Mouse (Mus musculus): ENCODE measurements at regions not wholly inside any gene's neighbourhood (a gene's known extent, or its start where the extent isn't known, plus 50 kb on each side); places are given as distances from the start of the nearest gene placed in this dataset.

DNA sequence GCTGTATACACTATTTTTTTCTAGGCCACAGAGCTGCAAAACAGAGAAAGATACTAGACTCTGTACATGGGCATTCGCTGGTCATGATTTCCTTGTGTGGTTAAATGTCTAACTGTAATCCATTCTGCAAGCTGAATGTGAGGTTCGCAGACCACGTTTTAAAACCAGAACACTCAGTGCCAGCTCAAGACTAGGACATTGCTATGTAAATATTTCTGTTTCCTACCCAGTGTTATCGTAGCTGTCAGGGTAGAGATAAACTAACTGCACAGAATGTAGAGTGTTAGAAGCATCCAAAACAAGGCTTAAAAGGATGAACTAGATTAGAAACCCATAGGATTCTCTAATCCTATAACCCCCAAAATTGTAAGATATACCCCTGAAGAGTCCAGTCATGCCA lies 494.1 kb upstream of the Map3k7 start:
- Histone ChIP-seq H3K27ac (replicated peaks; ENCODE audit: insufficient read depth, low read depth, low read length) (no peak overlapping the region), H3K4me1 (ENCODE audit: control insufficient read depth, insufficient read depth, low read length) (no peaks in the 10 kb centered on the region), H3K36me3 (ENCODE audit: control insufficient read depth, insufficient read depth, low read length) (no peaks in the 10 kb centered on the region), H3K79me2 (ENCODE audit: control insufficient read depth, insufficient read depth, low read length) (no peaks in the 10 kb centered on the region), H3K4me3 (ENCODE audit: insufficient read depth, low read depth, low read length) (no peak overlapping the region), H3K27me3 (ENCODE audit: control insufficient read depth, insufficient read depth, low read length) (no peaks in the 10 kb centered on the region), H3K9ac (ENCODE audit: low read depth, low read length) (no peak overlapping the region)
- no peak for DNase-seq (ENCODE audit: extremely low read depth, low read depth, low spot score)
- WGBS = 46% methylated on average over 4 of the region's 4 CpGs
- TF ChIP-seq CTCF (IDR thresholded peaks at IDR 0.05; ENCODE audit: low read depth, low read length) (no peak), POLR2A (IDR thresholded peaks at IDR 0.05; ENCODE audit: extremely low read depth, insufficient read depth, low read length) (no peak)

DNA sequence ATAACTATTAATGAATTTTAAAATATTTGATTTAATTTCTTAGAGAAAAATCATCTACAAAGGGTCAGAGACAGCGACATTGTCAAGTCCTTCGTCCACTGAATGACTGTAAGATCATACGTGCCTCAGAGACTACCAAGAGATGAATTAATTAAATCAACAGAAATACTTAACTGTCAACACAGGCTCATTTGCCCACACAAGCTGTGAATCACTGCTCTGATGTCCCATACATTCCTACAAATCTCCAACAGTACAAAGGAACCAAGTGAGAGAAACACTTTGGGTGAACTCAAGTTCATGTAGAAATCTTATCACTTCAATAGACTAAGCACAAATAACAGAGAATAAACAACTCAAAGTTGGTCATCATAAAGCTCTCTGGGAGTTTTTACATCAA lies 471.4 kb upstream of the Map3k7 start:
- H3K4me1 ChIP-seq (ENCODE audit: control insufficient read depth, insufficient read depth, low read length) = no peaks in the 10 kb centered on the region
- DNase-seq (ENCODE audit: extremely low read depth, low read depth, low spot score) = no peak
- H3K27ac ChIP-seq (replicated peaks; ENCODE audit: insufficient read depth, low read depth, low read length) = no peak overlapping the region
- H3K4me3 ChIP-seq (ENCODE audit: insufficient read depth, low read depth, low read length) = no peak overlapping the region
- no peaks in the 10 kb centered on the region for H3K79me2 ChIP-seq (ENCODE audit: control insufficient read depth, insufficient read depth, low read length)
- no peaks in the 10 kb centered on the region for H3K36me3 ChIP-seq (ENCODE audit: control insufficient read depth, insufficient read depth, low read length)
- H3K27me3 ChIP-seq (ENCODE audit: control insufficient read depth, insufficient read depth, low read length) = no peaks in the 10 kb centered on the region
- no peak overlapping the region for H3K9ac ChIP-seq (ENCODE audit: low read depth, low read length)
- WGBS = 88% methylated on average over 3 of the region's 3 CpGs
- no peak for TF ChIP-seq POLR2A (IDR thresholded peaks at IDR 0.05; ENCODE audit: extremely low read depth, insufficient read depth, low read length)
- TF ChIP-seq CTCF (IDR thresholded peaks at IDR 0.05; ENCODE audit: low read depth, low read length) = no peak

DNA sequence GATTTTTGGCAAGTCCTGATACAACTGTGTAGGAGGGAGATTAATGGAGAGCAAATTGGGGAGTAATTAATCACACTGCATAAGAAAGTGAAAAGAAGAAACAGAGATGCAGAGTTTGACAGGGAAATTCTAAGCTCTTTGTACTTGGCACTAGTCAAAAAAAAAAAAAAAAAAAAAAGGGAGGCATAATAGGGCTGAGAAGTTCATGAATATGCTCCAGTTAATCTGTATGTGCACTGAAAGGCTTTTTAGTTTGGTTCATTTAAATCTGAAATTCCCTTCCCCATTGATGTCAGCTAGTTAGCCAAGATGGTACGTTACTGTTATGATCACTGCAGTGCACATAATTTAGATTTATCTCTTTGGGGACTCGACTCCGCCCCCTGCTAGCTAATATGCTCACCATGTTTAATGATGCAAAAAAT lies 470.8 kb upstream of the Map3k7 start:
- Histone ChIP-seq H3K9ac (ENCODE audit: low read depth, low read length) (no peak overlapping the region), H3K4me3 (ENCODE audit: insufficient read depth, low read depth, low read length) (no peak overlapping the region), H3K27me3 (ENCODE audit: control insufficient read depth, insufficient read depth, low read length) (no peaks in the 10 kb centered on the region), H3K4me1 (ENCODE audit: control insufficient read depth, insufficient read depth, low read length) (no peaks in the 10 kb centered on the region), H3K79me2 (ENCODE audit: control insufficient read depth, insufficient read depth, low read length) (no peaks in the 10 kb centered on the region), H3K36me3 (ENCODE audit: control insufficient read depth, insufficient read depth, low read length) (no peaks in the 10 kb centered on the region), H3K27ac (replicated peaks; ENCODE audit: insufficient read depth, low read depth, low read length) (no peak overlapping the region)
- no peak for DNase-seq (ENCODE audit: extremely low read depth, low read depth, low spot score)
- WGBS = 84% methylated on average over 3 of the region's 3 CpGs
- TF ChIP-seq CTCF (IDR thresholded peaks at IDR 0.05; ENCODE audit: low read depth, low read length) = no peak
- no peak for TF ChIP-seq POLR2A (IDR thresholded peaks at IDR 0.05; ENCODE audit: extremely low read depth, insufficient read depth, low read length)

DNA sequence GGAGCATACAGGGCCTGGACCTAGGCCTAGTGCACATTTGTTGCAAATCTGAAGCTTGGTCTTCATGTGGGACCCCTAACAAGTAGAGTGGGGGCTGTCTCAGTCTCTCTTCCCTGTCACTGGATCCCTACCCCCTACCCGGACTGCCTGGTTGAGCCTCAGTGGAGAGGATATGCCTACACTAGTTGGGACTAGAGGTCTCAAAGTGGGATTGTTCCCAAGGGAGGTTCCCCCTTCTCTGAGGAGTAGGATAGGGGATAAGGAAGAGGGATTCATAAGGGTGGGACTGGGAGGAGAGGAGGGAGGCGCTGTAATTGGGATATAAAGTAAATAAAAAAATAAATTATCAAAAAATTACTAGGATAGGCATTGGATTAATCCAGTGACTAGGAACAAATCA lies 464.0 kb upstream of the Map3k7 start:
- TF ChIP-seq POLR2A (IDR thresholded peaks at IDR 0.05; ENCODE audit: extremely low read depth, insufficient read depth, low read length) = no peak
- TF ChIP-seq CTCF (IDR thresholded peaks at IDR 0.05; ENCODE audit: low read depth, low read length) = no peak
- H3K27ac ChIP-seq (replicated peaks; ENCODE audit: insufficient read depth, low read depth, low read length) = no peak overlapping the region
- no peaks in the 10 kb centered on the region for H3K79me2 ChIP-seq (ENCODE audit: control insufficient read depth, insufficient read depth, low read length)
- H3K4me1 ChIP-seq (ENCODE audit: control insufficient read depth, insufficient read depth, low read length) = no peaks in the 10 kb centered on the region
- no peaks in the 10 kb centered on the region for H3K27me3 ChIP-seq (ENCODE audit: control insufficient read depth, insufficient read depth, low read length)
- DNase-seq (ENCODE audit: extremely low read depth, low read depth, low spot score) = no peak
- WGBS = 94% methylated on average over 2 of the region's 2 CpGs
- H3K36me3 ChIP-seq (ENCODE audit: control insufficient read depth, insufficient read depth, low read length) = no peaks in the 10 kb centered on the region
- no peak overlapping the region for H3K4me3 ChIP-seq (ENCODE audit: insufficient read depth, low read depth, low read length)
- no peak overlapping the region for H3K9ac ChIP-seq (ENCODE audit: low read depth, low read length)

DNA sequence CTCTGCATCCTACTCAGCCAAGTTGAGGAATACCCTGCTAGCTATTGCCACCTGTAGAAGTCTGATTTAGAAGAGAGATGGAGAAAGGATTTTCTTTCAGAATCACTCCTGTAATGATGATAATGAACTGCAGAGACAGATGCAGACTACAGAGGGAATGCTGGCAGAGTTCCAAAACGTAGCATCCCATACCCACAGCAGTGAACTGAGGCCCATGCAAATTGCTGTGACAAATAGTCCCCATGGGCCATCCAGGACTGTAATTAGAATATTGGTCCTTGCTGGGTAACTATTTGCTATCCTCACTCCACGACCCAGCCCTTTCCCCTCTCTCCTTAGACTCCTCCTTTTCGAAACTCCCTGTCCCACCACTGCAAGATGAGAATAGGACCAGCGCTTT lies 463.5 kb upstream of the Map3k7 start:
- Histone ChIP-seq H3K36me3 (ENCODE audit: control insufficient read depth, insufficient read depth, low read length) (no peaks in the 10 kb centered on the region), H3K9ac (ENCODE audit: low read depth, low read length) (no peak overlapping the region), H3K4me3 (ENCODE audit: insufficient read depth, low read depth, low read length) (no peak overlapping the region), H3K27ac (replicated peaks; ENCODE audit: insufficient read depth, low read depth, low read length) (no peak overlapping the region), H3K27me3 (ENCODE audit: control insufficient read depth, insufficient read depth, low read length) (no peaks in the 10 kb centered on the region), H3K4me1 (ENCODE audit: control insufficient read depth, insufficient read depth, low read length) (no peaks in the 10 kb centered on the region), H3K79me2 (ENCODE audit: control insufficient read depth, insufficient read depth, low read length) (no peaks in the 10 kb centered on the region)
- DNase-seq (ENCODE audit: extremely low read depth, low read depth, low spot score) = no peak
- 72% methylated on average over 4 of the region's 4 CpGs for WGBS
- TF ChIP-seq CTCF (IDR thresholded peaks at IDR 0.05; ENCODE audit: low read depth, low read length) = no peak
- no peak for TF ChIP-seq POLR2A (IDR thresholded peaks at IDR 0.05; ENCODE audit: extremely low read depth, insufficient read depth, low read length)

DNA sequence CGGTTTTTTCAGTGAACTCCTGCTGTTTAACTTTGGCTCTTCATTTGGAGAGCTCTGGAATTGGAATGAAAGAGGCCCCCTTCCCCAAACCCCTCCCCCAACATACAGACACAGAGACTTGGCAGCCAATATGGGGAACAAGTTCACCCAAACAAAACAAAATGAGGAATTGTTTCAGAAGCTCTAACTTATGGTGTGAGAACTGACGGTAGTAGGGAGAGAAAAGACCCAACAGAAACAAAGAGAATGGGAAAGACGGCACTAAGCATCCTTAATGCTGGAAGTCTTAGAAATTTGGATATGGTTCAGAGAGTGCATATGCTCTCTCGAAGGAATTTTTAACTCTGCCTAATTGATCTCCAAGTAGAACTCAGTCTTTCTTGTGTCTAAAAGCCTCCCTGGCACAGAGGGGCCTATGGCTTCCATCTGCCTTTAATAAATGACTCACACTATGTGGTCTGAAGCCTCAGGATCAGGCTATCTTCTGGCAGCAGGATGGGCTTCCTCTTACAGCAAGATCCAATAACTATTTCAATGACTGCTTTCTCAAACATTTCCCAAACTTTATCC lies 438.2 kb upstream of the Map3k7 start:
- no peak overlapping the region for H3K4me3 ChIP-seq (ENCODE audit: insufficient read depth, low read depth, low read length)
- H3K27me3 ChIP-seq (ENCODE audit: control insufficient read depth, insufficient read depth, low read length) = no peaks in the 10 kb centered on the region
- WGBS = 67% methylated on average over 4 of the region's 4 CpGs
- TF ChIP-seq POLR2A (IDR thresholded peaks at IDR 0.05; ENCODE audit: extremely low read depth, insufficient read depth, low read length) (no peak), CTCF (IDR thresholded peaks at IDR 0.05; ENCODE audit: low read depth, low read length) (no peak)
- no peak overlapping the region for H3K9ac ChIP-seq (ENCODE audit: low read depth, low read length)
- H3K27ac ChIP-seq (replicated peaks; ENCODE audit: insufficient read depth, low read depth, low read length) = no peak overlapping the region
- H3K4me1 ChIP-seq (ENCODE audit: control insufficient read depth, insufficient read depth, low read length) = no peaks in the 10 kb centered on the region
- H3K36me3 ChIP-seq (ENCODE audit: control insufficient read depth, insufficient read depth, low read length) = no peaks in the 10 kb centered on the region
- no peak for DNase-seq (ENCODE audit: extremely low read depth, low read depth, low spot score)
- no peaks in the 10 kb centered on the region for H3K79me2 ChIP-seq (ENCODE audit: control insufficient read depth, insufficient read depth, low read length)
